Mouse (Mus musculus) embryonic fibroblast, embryonic 13.5 days (primary cell): ENCODE measurements around the gene Bcl11b.

Source experiments
- CTCF ChIP-seq: IDR thresholded peaks from 2 replicates; pipeline ENCODE4 v1.5.1; 2011; ENCODE audit warnings: mild to moderate bottlenecking, control low read depth, low read length, moderate library complexity, borderline replicate concordance; ENCODE audit not compliant: insufficient read depth
- POLR2A ChIP-seq: IDR thresholded peaks from 2 replicates; pipeline ENCODE4 v1.6.1; 2011; ENCODE audit warnings: low read depth, mild to moderate bottlenecking, control low read depth, low read length, moderate library complexity

DNA sequence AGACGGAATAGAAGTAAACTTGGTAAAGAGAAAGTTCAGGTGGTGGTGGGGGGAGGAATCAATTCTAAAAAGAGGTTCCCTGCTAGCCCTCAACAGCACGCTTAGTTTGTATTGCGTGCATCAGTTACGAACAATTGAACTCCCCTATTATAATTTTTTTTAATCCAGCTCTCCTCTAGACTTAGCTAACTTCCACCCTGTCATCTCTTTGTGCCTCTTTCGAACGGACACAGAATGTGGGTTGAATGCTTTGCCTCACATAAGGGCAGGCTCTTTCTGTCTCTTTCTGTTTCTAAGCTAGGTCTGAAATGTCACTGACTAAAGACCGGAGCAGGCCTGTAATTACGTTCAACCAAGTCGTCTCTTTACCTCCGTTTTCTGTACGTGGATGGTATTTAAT is 28.9 kb downstream of the Bcl11b start:
- TF ChIP-seq CTCF (no peak), POLR2A (no peak)
